Mouse (Mus musculus) heart, embryonic 10.5 days (tissue): Measurements from ENCODE around the gene Ubac2. TPM values are rescaled to one million over a fixed set of nuclear protein-coding genes. Genes with fewer than 3 reads are reported as not detected.
"Not testable (repeated sequence)": the region's sequence is repeated elsewhere in the genome, so short reads cannot be mapped to it uniquely, and the experiment has no call there.

Experiments used
- DNase-seq: peaks from one replicate; pipeline ENCODE4 v3.0.0-alpha.2; 2017; ENCODE audit warnings: low spot score
- H3K27ac ChIP-seq: fragments of 300-500 bp; sonication (generic); 2 replicates; pipeline ENCODE4 v1.5.1; 2016; ENCODE audit warnings: mild to moderate bottlenecking
- H3K27me3 ChIP-seq: fragments of 300-500 bp; sonication (generic); 2 replicates; pipeline ENCODE4 v1.6.1; 2016; ENCODE audit warnings: mild to moderate bottlenecking; ENCODE audit not compliant: poor library complexity, insufficient read depth, severe bottlenecking
- H3K36me3 ChIP-seq: fragments of 300-500 bp; sonication (generic); 2 replicates; pipeline ENCODE4 v1.6.1; 2016; ENCODE audit warnings: mild to moderate bottlenecking, moderate library complexity
- H3K4me1 ChIP-seq: fragments of 300-500 bp; sonication (generic); 2 replicates; pipeline ENCODE4 v1.6.1; 2016; ENCODE audit warnings: mild to moderate bottlenecking
- H3K4me3 ChIP-seq: fragments of 300-500 bp; sonication (generic); 2 replicates; pipeline ENCODE4 v1.5.1; 2016; ENCODE audit warnings: mild to moderate bottlenecking, moderate library complexity
- H3K9me3 ChIP-seq: fragments of 300-500 bp; sonication (generic); 2 replicates; pipeline ENCODE4 v1.6.1; 2016; ENCODE audit warnings: mild to moderate bottlenecking, moderate library complexity
- WGBS: fragments of 180-500 bp; shearing (Covaris S2); methylation state at CpG from one replicate; pipeline ENCODE4 v1.1.7; 2016; 5-methylcytosine and 5-hydroxymethylcytosine counted together
- polyA plus RNA-seq: library from polyadenylated mRNA; unstranded; fragments of >200 nt; fragmentation: Nextera tagmentation; extraction: Ambion mirVana; gene quantifications from 2 replicates; pipeline ENCODE4 v1.2.1, GENCODE M21; 2016

Gene Ubac2
- polyA plus RNA-seq, 1 experiment from 2014 or later: 63.4 TPM

GRCm38 (mm10) chr14:121873646-121874045 lies 4.8 kb upstream of the Ubac2 start:
- H3K4me1 ChIP-seq: no peaks in the 10 kb centered on the region
- H3K36me3 ChIP-seq: no peaks in the 10 kb centered on the region
- DNase-seq: no peak
- 76% methylated on average over 4 of the region's 4 CpGs for WGBS
- H3K4me3 ChIP-seq: no peak overlapping the region
- H3K27me3 ChIP-seq: 0 out of 2 replicates have a peak, but pooled peaks cover 3% of the 10 kb centered on the region
- H3K27ac ChIP-seq: no peak overlapping the region
- H3K9me3 ChIP-seq: no peaks in the 10 kb centered on the region

GRCm38 (mm10) chr14:121876190-121876589 lies 2.2 kb upstream of the Ubac2 start:
- not testable (repeated sequence) for H3K36me3 ChIP-seq, H3K4me3 ChIP-seq, DNase-seq, H3K4me1 ChIP-seq, H3K27ac ChIP-seq, H3K27me3 ChIP-seq, H3K9me3 ChIP-seq
- 61% methylated on average over 2 of the region's 2 CpGs for WGBS

- 0 out of 2 replicates have a peak, but pooled peaks cover 2% of the 10 kb centered on the region for H3K36me3 ChIP-seq
- WGBS: 91% methylated on average over 2 of the region's 2 CpGs
- no peaks in the 10 kb centered on the region for H3K9me3 ChIP-seq
- H3K27ac ChIP-seq: no peak overlapping the region
- no peak for DNase-seq
- H3K4me3 ChIP-seq: no peak overlapping the region
- no peaks in the 10 kb centered on the region for H3K27me3 ChIP-seq
- peaks cover 11% of the 10 kb centered on the region; the same call in 1 of the 2 replicates for H3K4me1 ChIP-seq
Measured at GRCm38 (mm10) chr14:121876860-121877259, 1.6 kb upstream of the Ubac2 start.

GRCm38 (mm10) chr14:121877640-121878039 lies 780 bp upstream of the Ubac2 start:
- Histone ChIP-seq H3K27me3 (no peaks in the 10 kb centered on the region), H3K4me3 (peak overlapping the region; percentile 96), H3K9me3 (no peaks in the 10 kb centered on the region), H3K36me3 (0 out of 2 replicates have a peak, but pooled peaks cover 2% of the 10 kb centered on the region), H3K4me1 (peaks cover 14% of the 10 kb centered on the region; the same call in 1 of the 2 replicates), H3K27ac (peak overlapping the region; percentile 95)
- WGBS: 28% methylated on average over 8 of the region's 8 CpGs
- DNase-seq: no peak

GRCm38 (mm10) chr14:121878859-121879206 lies 413 bp downstream of the Ubac2 start:
- Histone ChIP-seq H3K27ac (peak overlapping the region; percentile 95), H3K36me3 (0 out of 2 replicates have a peak, but pooled peaks cover 2% of the 10 kb centered on the region), H3K4me1 (peaks cover 26% of the 10 kb centered on the region), H3K9me3 (no peaks in the 10 kb centered on the region), H3K27me3 (no peaks in the 10 kb centered on the region), H3K4me3 (peak overlapping the region; percentile 96)
- WGBS: 1% methylated on average over 27 of the region's 27 CpGs
- no peak for DNase-seq

GRCm38 (mm10) chr14:121879266-121879840 lies 933 bp downstream of the Ubac2 start:
- 19% methylated on average over 16 of the region's 16 CpGs for WGBS
- no peak for DNase-seq
- peak overlapping the region; percentile 95 for H3K27ac ChIP-seq
- no peaks in the 10 kb centered on the region for H3K9me3 ChIP-seq
- no peaks in the 10 kb centered on the region for H3K27me3 ChIP-seq
- H3K4me1 ChIP-seq: peaks cover 31% of the 10 kb centered on the region
- H3K36me3 ChIP-seq: 0 out of 2 replicates have a peak, but pooled peaks cover 2% of the 10 kb centered on the region
- peak overlapping the region; percentile 96 for H3K4me3 ChIP-seq

- peaks cover 44% of the 10 kb centered on the region for H3K4me1 ChIP-seq
- no peak overlapping the region for H3K4me3 ChIP-seq
- H3K9me3 ChIP-seq: no peaks in the 10 kb centered on the region
- H3K27ac ChIP-seq: no peak overlapping the region
- DNase-seq: no peak
- WGBS: 86% methylated on average over 7 of the region's 7 CpGs
- no peaks in the 10 kb centered on the region for H3K27me3 ChIP-seq
- H3K36me3 ChIP-seq: 0 out of 2 replicates have a peak, but pooled peaks cover 6% of the 10 kb centered on the region
Measured at GRCm38 (mm10) chr14:121881211-121881610, 2.8 kb downstream of the Ubac2 start.

GRCm38 (mm10) chr14:121884150-121884797 lies 5.9 kb downstream of the Ubac2 start:
- Histone ChIP-seq H3K4me1 (peaks cover 54% of the 10 kb centered on the region), H3K27me3 (no peaks in the 10 kb centered on the region), H3K36me3 (peaks cover 10% of the 10 kb centered on the region; the same call in 1 of the 2 replicates), H3K4me3 (no peak overlapping the region), H3K9me3 (no peaks in the 10 kb centered on the region), H3K27ac (peak overlapping the region; percentile 62)
- WGBS: 33% methylated on average over 6 of the region's 6 CpGs
- no peak for DNase-seq

GRCm38 (mm10) chr14:121893747-121894146 lies 15.3 kb downstream of the Ubac2 start:
- Histone ChIP-seq H3K27me3 (no peaks in the 10 kb centered on the region), H3K4me1 (peaks cover 33% of the 10 kb centered on the region), H3K4me3 (no peak overlapping the region), H3K27ac (no peak overlapping the region), H3K36me3 (peaks cover 7% of the 10 kb centered on the region; the same call in 1 of the 2 replicates), H3K9me3 (no peaks in the 10 kb centered on the region)
- DNase-seq: no peak
- WGBS: 86% methylated on average over 6 of the region's 6 CpGs

GRCm38 (mm10) chr14:121894511-121895135 lies 16.2 kb downstream of the Ubac2 start:
- H3K27me3 ChIP-seq: no peaks in the 10 kb centered on the region
- peaks cover 41% of the 10 kb centered on the region for H3K4me1 ChIP-seq
- 82% methylated on average over 5 of the region's 5 CpGs for WGBS
- H3K36me3 ChIP-seq: peaks cover 7% of the 10 kb centered on the region; the same call in 1 of the 2 replicates
- no peak overlapping the region for H3K27ac ChIP-seq
- no peaks in the 10 kb centered on the region for H3K9me3 ChIP-seq
- no peak overlapping the region for H3K4me3 ChIP-seq
- DNase-seq: no peak

- H3K9me3 ChIP-seq: no peaks in the 10 kb centered on the region
- DNase-seq: peak; percentile 52
Measured at GRCm38 (mm10) chr14:121895316-121895715, 16.9 kb downstream of the Ubac2 start.

GRCm38 (mm10) chr14:121896126-121897090 lies 18.0 kb downstream of the Ubac2 start:
- H3K36me3 ChIP-seq: 0 out of 2 replicates have a peak, but pooled peaks cover 4% of the 10 kb centered on the region
- peaks cover 45% of the 10 kb centered on the region for H3K4me1 ChIP-seq
- no peaks in the 10 kb centered on the region for H3K27me3 ChIP-seq
- no peak overlapping the region for H3K4me3 ChIP-seq
- 75% methylated on average over 6 of the region's 6 CpGs for WGBS
- H3K27ac ChIP-seq: no peak overlapping the region
- DNase-seq: no peak
- no peaks in the 10 kb centered on the region for H3K9me3 ChIP-seq

More at GRCm38 (mm10) chr14:121895316-121895715, 16.9 kb downstream of the Ubac2 start:
- no peak overlapping the region for H3K4me3 ChIP-seq
- peaks cover 5% of the 10 kb centered on the region; the same call in 1 of the 2 replicates for H3K36me3 ChIP-seq
- no peaks in the 10 kb centered on the region for H3K27me3 ChIP-seq
- 91% methylated on average over 4 of the region's 4 CpGs for WGBS
- no peak overlapping the region for H3K27ac ChIP-seq
- H3K4me1 ChIP-seq: peaks cover 44% of the 10 kb centered on the region
